Mouse (Mus musculus): ENCODE results near the gene Cipc.

Gene Cipc

GRCm38 (mm10) chr12:86931919-86932574 is 14.8 kb upstream of the Cipc start:
- DNase-seq (ENCODE audit: extremely low spot score, low read depth, low spot score), result no peak

GRCm38 (mm10) chr12:86932575-86932952 is 14.3 kb upstream of the Cipc start:
- DNase-seq (ENCODE audit: extremely low spot score, low read depth, low spot score), result no peak

GRCm38 (mm10) chr12:86934748-86935147 is 12.1 kb upstream of the Cipc start:
- no peak for DNase-seq (ENCODE audit: extremely low spot score, low read depth, low spot score)

- DNase-seq (ENCODE audit: extremely low spot score, low read depth, low spot score), result no peak
Measured at GRCm38 (mm10) chr12:86935692-86936282, 11.1 kb upstream of the Cipc start.

- no peak for DNase-seq (ENCODE audit: extremely low spot score, low read depth, low spot score)
Measured at GRCm38 (mm10) chr12:86936587-86937343, 10.1 kb upstream of the Cipc start.

GRCm38 (mm10) chr12:86938571-86938970 is 8.3 kb upstream of the Cipc start:
- no peak for DNase-seq (ENCODE audit: extremely low spot score, low read depth, low spot score)

- no peak for DNase-seq (ENCODE audit: extremely low spot score, low read depth, low spot score)
Measured at GRCm38 (mm10) chr12:86941173-86941572, 5.7 kb upstream of the Cipc start.

GRCm38 (mm10) chr12:86941734-86942486 is 4.9 kb upstream of the Cipc start:
- DNase-seq (ENCODE audit: extremely low spot score, low read depth, low spot score), result no peak

- DNase-seq (ENCODE audit: extremely low spot score, low read depth, low spot score), result no peak
Measured at GRCm38 (mm10) chr12:86943421-86943820, 3.4 kb upstream of the Cipc start.

- no peak for DNase-seq (ENCODE audit: extremely low spot score, low read depth, low spot score)
Measured at GRCm38 (mm10) chr12:86945126-86945525, 1.7 kb upstream of the Cipc start.

- DNase-seq (ENCODE audit: extremely low spot score, low read depth, low spot score), result no peak
Measured at GRCm38 (mm10) chr12:86946301-86946781, 502 bp upstream of the Cipc start.

- DNase-seq (ENCODE audit: extremely low spot score, low read depth, low spot score), result no peak
Measured at GRCm38 (mm10) chr12:86947681-86948401, 998 bp downstream of the Cipc start.

- no peak for DNase-seq (ENCODE audit: extremely low spot score, low read depth, low spot score)
Measured at GRCm38 (mm10) chr12:86948627-86949026, 1.8 kb downstream of the Cipc start.

GRCm38 (mm10) chr12:86949501-86949900 is 2.7 kb downstream of the Cipc start:
- DNase-seq (ENCODE audit: extremely low spot score, low read depth, low spot score), result no peak

- no peak for DNase-seq (ENCODE audit: extremely low spot score, low read depth, low spot score)
Measured at GRCm38 (mm10) chr12:86950161-86950960, 3.5 kb downstream of the Cipc start.

GRCm38 (mm10) chr12:86950961-86951360 is 4.1 kb downstream of the Cipc start:
- no peak for DNase-seq (ENCODE audit: extremely low spot score, low read depth, low spot score)

GRCm38 (mm10) chr12:86952331-86952850 is 5.5 kb downstream of the Cipc start:
- DNase-seq (ENCODE audit: extremely low spot score, low read depth, low spot score), result no peak

- no peak for DNase-seq (ENCODE audit: extremely low spot score, low read depth, low spot score)
Measured at GRCm38 (mm10) chr12:86955894-86956293, 9.1 kb downstream of the Cipc start.

- no peak for DNase-seq (ENCODE audit: extremely low spot score, low read depth, low spot score)
Measured at GRCm38 (mm10) chr12:86958558-86958957, 11.7 kb downstream of the Cipc start.

GRCm38 (mm10) chr12:86959661-86960060 is 12.8 kb downstream of the Cipc start:
- DNase-seq (ENCODE audit: extremely low spot score, low read depth, low spot score), result no peak
